Mouse (Mus musculus) lung, embryonic 14.5 days (tissue): ENCODE data around the gene Celf2. TPM values are rescaled to one million over a fixed set of nuclear protein-coding genes. Genes with fewer than 3 reads are reported as not detected.
A peak's percentile ranks its signal among the peaks of the same experiment; 100 is the strongest.

Source experiments
- ATAC-seq: fragments of 200-750 bp; cut with Nextera tagmentation; 2 replicates; pipeline ENCODE4 v1.8.0; 2017; ENCODE audit warnings: mild to moderate bottlenecking, moderate TSS enrichment, moderate library complexity; ENCODE audit not compliant: insufficient read depth
- DNase-seq: peaks from one replicate; pipeline ENCODE4 v3.0.0-alpha.2; 2015
- H3K27ac ChIP-seq: fragments of 300-500 bp; sonication (generic); 2 replicates; pipeline ENCODE4 v1.5.1; 2014; ENCODE audit warnings: low read depth, mild to moderate bottlenecking, moderate library complexity
- H3K27me3 ChIP-seq: fragments of 300-500 bp; sonication (generic); 2 replicates; pipeline ENCODE4 v1.6.1; 2014; ENCODE audit warnings: low read length, control low read depth; ENCODE audit not compliant: insufficient read depth
- H3K36me3 ChIP-seq: fragments of 300-500 bp; sonication (generic); 2 replicates; pipeline ENCODE4 v1.6.1; 2014; ENCODE audit warnings: control low read depth; ENCODE audit not compliant: insufficient read depth
- H3K4me1 ChIP-seq: fragments of 300-500 bp; sonication (generic); 2 replicates; pipeline ENCODE4 v1.6.1; 2014; ENCODE audit warnings: antibody characterized with exemption, control low read depth; ENCODE audit not compliant: insufficient read depth
- H3K4me2 ChIP-seq: fragments of 300-500 bp; sonication (generic); 2 replicates; pipeline ENCODE4 v1.6.1; 2014; ENCODE audit warnings: mild to moderate bottlenecking
- H3K4me3 ChIP-seq: fragments of 300-500 bp; sonication (generic); 2 replicates; pipeline ENCODE4 v1.5.1; 2014; ENCODE audit warnings: low read depth, low read length
- H3K9ac ChIP-seq: fragments of 300-500 bp; sonication (generic); 2 replicates; pipeline ENCODE4 v1.6.1; 2014
- H3K9me3 ChIP-seq: fragments of 300-500 bp; sonication (generic); 2 replicates; pipeline ENCODE4 v1.6.1; 2016; ENCODE audit warnings: low read depth, low read length, control low read depth
- CTCF ChIP-seq: IDR thresholded peaks from 2 replicates; pipeline ENCODE4 v1.5.1; 2016; ENCODE audit warnings: antibody characterized with exemption, low read depth
- WGBS: fragments of 180-500 bp; shearing (Covaris S2); extraction: QIAGEN DNeasy Blood & Tissue Kit; methylation state at CpG from one replicate; pipeline ENCODE4 v1.1.7; 2014; 5-methylcytosine and 5-hydroxymethylcytosine counted together
- polyA plus RNA-seq: library from polyadenylated mRNA; unstranded; fragments of >200 nt; fragmentation: Nextera tagmentation; extraction: Ambion mirVana; gene quantifications from 2 replicates; pipeline ENCODE4 v1.2.1, GENCODE M21; 2014

Gene Celf2
- polyA plus RNA-seq, 1 experiment from 2014 or later, result 92.3 TPM

DNA sequence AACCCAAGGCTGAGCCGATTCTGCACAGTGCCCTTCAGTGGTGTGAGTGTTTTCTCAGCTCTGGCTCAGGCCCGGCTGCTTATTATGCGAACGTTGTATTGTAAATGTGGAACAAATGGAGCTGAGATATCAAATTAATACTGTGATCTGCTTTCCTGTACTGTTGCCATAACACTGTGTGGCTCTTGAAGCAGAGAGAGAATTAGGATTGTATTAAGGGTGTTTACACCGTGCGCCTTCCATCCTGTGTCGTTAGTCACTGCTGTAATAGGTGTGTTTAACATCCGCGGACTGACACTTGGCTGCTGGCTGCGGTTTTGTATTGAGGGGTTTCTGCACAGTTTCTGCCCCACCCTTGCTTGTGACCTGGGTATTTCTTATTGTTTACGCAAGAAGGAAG, 982.5 kb downstream of the Celf2 start:
- H3K9ac ChIP-seq, result no peak overlapping the region
- no peak overlapping the region for H3K27ac ChIP-seq
- no peaks in the 10 kb centered on the region for H3K36me3 ChIP-seq
- no peaks in the 10 kb centered on the region for H3K9me3 ChIP-seq
- H3K27me3 ChIP-seq, result no peaks in the 10 kb centered on the region
- H3K4me1 ChIP-seq, result no peaks in the 10 kb centered on the region
- DNase-seq (no peak), ATAC-seq (peak; percentile 29; the same call in 1 of the 2 replicates)
- H3K4me2 ChIP-seq, result no peak overlapping the region
- H3K4me3 ChIP-seq, result no peak overlapping the region
- 56% methylated on average over 11 of the region's 11 CpGs for WGBS
- TF ChIP-seq CTCF, result no peak

DNA sequence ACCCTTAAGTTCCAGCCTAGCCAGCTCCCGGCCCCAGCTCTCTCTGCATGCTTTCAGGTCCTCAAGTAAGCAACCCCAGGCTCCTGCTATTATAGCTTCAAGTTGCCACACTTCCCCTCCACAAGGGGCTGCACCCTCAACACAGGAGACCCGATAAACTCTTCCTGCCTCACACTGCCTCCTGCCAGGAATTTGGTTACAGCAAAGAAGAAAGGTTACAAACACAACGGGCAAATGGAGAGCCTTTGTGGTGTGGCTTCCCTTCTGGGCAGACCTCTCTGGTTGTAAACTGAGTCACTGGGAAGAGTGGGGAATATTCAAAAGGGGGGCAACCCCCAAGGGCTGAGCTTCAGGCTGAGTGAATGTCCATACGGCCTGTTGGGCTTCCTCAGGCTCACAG, 983.1 kb downstream of the Celf2 start:
- no peaks in the 10 kb centered on the region for H3K36me3 ChIP-seq
- no peak overlapping the region for H3K4me2 ChIP-seq
- no peak for DNase-seq
- no peak overlapping the region for H3K4me3 ChIP-seq
- no peaks in the 10 kb centered on the region for H3K27me3 ChIP-seq
- H3K27ac ChIP-seq, result no peak overlapping the region
- H3K9ac ChIP-seq, result no peak overlapping the region
- no peaks in the 10 kb centered on the region for H3K9me3 ChIP-seq
- no peak; the same call in 1 of the 2 replicates for ATAC-seq
- WGBS, result 29% methylated on average over 4 of the region's 4 CpGs
- no peaks in the 10 kb centered on the region for H3K4me1 ChIP-seq
- 0 out of 2 replicates have a peak, but pooled peaks have one; percentile 9 for TF ChIP-seq CTCF

DNA sequence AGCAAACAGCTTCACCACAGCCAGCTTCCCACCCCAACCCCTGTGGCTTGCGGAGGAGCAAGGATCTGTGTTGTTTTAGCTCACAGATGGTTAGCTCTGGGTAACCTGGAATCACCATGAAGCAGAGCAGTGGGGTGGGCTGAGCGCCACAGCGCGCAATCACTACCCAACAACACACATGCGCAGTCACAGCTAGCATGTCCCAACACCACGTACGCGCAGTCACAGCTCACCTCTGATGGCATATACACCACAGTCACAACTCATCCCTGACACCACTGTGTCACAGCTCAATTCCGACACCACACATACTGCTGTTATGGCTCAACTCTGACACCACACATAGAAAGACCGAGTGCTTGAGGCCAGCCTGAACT, 985.5 kb downstream of the Celf2 start:
- H3K4me3 ChIP-seq, result no peak overlapping the region
- no peaks in the 10 kb centered on the region for H3K4me1 ChIP-seq
- no peak overlapping the region for H3K4me2 ChIP-seq
- H3K36me3 ChIP-seq, result no peaks in the 10 kb centered on the region
- no peaks in the 10 kb centered on the region for H3K27me3 ChIP-seq
- no peaks in the 10 kb centered on the region for H3K9me3 ChIP-seq
- ATAC-seq (peak; percentile 52; the same call in 1 of the 2 replicates), DNase-seq (no peak)
- no peak overlapping the region for H3K9ac ChIP-seq
- WGBS, result 83% methylated on average over 10 of the region's 10 CpGs
- TF ChIP-seq CTCF, result no peak
- H3K27ac ChIP-seq, result no peak overlapping the region

DNA sequence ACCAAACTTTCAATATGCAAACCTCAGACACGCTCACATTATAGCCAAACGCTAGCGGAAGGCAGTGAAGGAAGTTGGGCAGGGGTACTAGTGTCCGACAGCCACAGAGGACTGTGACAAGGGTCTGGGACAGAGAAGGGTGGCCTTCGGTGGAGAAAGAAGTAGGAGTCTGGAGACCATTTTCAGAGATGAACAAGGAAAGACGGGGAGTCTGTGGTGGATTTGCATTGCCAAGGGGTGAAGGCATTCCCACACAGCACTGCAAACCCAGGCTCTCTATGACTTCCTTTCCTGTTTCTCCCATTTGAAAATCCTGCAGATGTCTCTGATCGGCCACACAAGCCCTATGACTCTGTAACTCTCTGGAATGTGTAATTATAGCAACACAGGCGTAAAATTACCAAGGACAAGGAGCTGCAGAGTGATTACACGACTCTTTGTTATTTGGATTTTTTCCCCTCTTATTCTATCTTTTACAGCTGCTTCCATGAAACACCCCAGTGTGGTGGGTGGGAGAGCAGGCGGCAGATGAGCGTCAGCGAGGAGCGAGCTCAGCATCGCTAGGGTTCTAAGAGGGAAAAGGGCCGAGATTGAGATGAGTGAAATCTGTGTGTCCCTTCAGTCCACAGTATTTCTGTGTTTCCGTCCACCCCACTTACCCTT, 986.0 kb downstream of the Celf2 start:
- Histone ChIP-seq H3K9me3 (no peaks in the 10 kb centered on the region), H3K27me3 (no peaks in the 10 kb centered on the region), H3K4me1 (no peaks in the 10 kb centered on the region), H3K9ac (no peak overlapping the region), H3K4me2 (no peak overlapping the region), H3K36me3 (no peaks in the 10 kb centered on the region), H3K27ac (no peak overlapping the region), H3K4me3 (no peak overlapping the region)
- TF ChIP-seq CTCF, result no peak
- 75% methylated on average over 16 of the region's 16 CpGs for WGBS
- no peak for DNase-seq
- ATAC-seq, result peak; percentile 31; the same call in 1 of the 2 replicates

DNA sequence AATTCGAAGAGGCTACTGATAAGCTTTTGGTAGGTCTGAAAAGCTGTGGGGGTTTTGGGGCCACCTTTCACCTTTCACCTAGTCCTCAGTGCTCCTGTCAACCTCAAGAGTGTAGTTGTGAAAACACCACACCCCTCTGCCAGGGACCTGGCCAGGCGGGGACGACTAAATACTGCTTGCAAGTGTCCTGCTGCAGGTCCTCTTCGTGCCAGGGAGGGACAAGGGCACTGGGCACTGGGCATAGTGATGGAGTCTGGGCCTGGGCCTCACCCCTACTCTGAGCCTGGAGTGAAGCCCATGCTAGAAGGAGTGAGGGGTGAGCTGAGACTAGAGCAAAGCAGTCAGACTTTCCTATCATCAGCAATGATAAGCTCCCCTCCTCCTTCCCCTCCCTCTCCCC, 987.0 kb downstream of the Celf2 start:
- TF ChIP-seq CTCF, result no peak
- Histone ChIP-seq H3K4me2 (no peak overlapping the region), H3K9ac (no peak overlapping the region), H3K9me3 (no peaks in the 10 kb centered on the region), H3K36me3 (no peaks in the 10 kb centered on the region), H3K27me3 (no peaks in the 10 kb centered on the region), H3K4me1 (no peaks in the 10 kb centered on the region), H3K4me3 (no peak overlapping the region), H3K27ac (no peak overlapping the region)
- 79% methylated on average over 4 of the region's 4 CpGs for whole genome bisulfite sequencing
- ATAC-seq, result no peak
- no peak for DNase-seq

DNA sequence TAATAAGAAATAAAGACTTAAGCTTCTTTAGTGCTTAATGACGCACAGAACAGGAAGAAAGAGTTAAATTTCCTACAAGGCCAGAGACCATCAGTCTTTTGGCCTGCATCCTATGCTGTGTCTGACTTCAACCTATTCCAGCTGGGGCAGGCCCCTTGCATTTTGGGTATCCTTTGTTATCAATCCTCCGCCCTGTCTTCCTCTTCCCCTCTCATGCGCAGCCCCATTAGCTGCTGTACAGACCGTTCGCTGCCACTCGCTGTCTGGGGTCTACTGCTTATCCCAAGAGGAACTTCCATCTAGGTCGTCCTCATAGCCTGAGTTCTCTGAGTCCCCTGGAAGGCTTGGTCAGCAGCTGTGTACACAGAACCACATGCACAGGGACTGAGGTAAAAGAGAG, 996.2 kb downstream of the Celf2 start:
- DNase-seq (no peak), ATAC-seq (no peak)
- 72% methylated on average over 7 of the region's 7 CpGs for WGBS
- H3K4me1 ChIP-seq, result no peaks in the 10 kb centered on the region
- H3K36me3 ChIP-seq, result no peaks in the 10 kb centered on the region
- H3K9me3 ChIP-seq, result no peaks in the 10 kb centered on the region
- H3K27ac ChIP-seq, result no peak overlapping the region
- H3K4me3 ChIP-seq, result no peak overlapping the region
- TF ChIP-seq CTCF, result no peak
- no peak overlapping the region for H3K4me2 ChIP-seq
- H3K27me3 ChIP-seq, result no peaks in the 10 kb centered on the region
- H3K9ac ChIP-seq, result no peak overlapping the region

DNA sequence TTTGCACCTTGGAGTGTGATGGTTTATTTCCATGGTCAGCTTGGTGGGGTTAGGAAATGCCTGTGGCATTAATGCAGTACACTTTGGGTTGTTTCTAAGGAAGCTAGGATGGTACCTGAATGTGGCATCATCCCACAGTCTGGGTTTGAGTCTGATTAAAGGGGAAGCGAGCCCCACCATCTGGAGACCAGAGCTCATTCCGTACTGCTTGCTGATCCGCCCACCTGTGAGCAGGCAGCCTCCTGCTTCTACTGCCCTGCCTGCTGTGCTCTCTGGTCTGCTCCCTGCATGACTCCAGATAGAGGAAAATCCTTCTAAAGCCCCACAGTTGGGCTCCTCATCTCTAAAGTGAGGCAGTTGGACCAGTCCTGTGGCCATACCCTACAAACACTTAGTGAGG, 1002.3 kb downstream of the Celf2 start:
- Histone ChIP-seq H3K9me3 (no peaks in the 10 kb centered on the region), H3K27ac (no peak overlapping the region), H3K27me3 (no peaks in the 10 kb centered on the region), H3K4me2 (no peak overlapping the region), H3K9ac (no peak overlapping the region), H3K4me1 (no peaks in the 10 kb centered on the region), H3K36me3 (no peaks in the 10 kb centered on the region), H3K4me3 (no peak overlapping the region)
- 45% methylated on average over 3 of the region's 3 CpGs for WGBS
- no peak for TF ChIP-seq CTCF
- no peak for DNase-seq
- no peak for ATAC-seq
